9 mouse cellular contexts compared by ENCODE assay signal in the genomic region with DNA sequence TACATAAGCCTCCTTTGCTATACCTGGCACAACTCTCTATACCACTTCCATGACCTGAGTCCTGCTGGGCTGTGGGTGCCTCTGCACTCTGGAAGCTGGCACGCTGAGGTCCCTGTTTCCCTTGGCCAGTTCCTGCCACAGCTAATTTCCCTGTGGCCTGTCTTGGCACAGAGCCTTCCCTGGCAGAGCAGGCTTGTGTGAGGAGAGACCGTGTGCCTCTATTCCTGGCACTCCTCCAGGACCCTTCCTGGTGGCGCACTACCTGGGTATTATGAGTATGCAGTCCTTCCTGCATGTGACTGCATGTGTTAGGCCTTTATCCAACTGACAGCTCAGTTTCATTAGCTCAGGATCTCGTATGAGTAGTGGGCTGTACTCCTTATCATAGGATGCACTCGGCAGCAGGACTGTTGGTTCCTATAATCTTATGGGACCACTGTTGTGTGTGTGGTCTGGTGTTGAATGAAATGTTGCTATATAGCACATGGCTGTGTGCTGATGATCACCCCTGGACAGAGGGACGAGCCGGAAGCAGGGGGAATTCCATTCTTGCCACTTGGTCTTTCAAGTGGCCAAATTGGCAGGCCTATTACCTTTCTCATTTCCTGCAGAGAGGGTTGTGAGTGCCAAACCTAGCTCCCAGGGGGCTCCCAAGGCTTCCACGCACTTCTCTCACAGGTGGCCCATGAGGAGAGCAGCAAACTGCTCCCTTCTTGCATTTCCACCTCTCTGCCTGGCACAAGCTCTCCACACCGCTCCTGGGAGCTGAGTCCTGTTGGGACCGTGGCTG. TPM values are rescaled to one million over a fixed set of nuclear protein-coding genes. Genes with fewer than 3 reads are reported as not detected.
DNase-seq lines count a peak whose midpoint lies in the region; ATAC-seq and TF ChIP-seq lines count a peak whose summit lies in the region.
"Had no signal": no experiment of that assay in that cellular context is flagged by ENCODE, and none has a peak within 500 bp of the region (broad histone marks: within the 10 kb centered on the region; RNA-seq: fewer than 3 reads in every experiment).

No protein-coding gene starts in this region.

- TF ChIP-seq POLR2A in cerebellum, adult 2 months (IDR thresholded peaks at IDR 0.05; ENCODE audit: borderline replicate concordance, insufficient read depth, low read length) = no peak
- TF ChIP-seq POLR2A in brain, embryonic 14.5 days (IDR thresholded peaks at IDR 0.05; ENCODE audit: borderline replicate concordance, extremely low read depth, insufficient read depth, insufficient read length, poor library complexity, severe bottlenecking) = no peak

- no peak overlapping the region for H3K27ac ChIP-seq in cerebellum, adult 2 months (ENCODE audit: insufficient read depth, low read length)
- H3K27ac ChIP-seq in kidney, embryonic 16.5 days (ENCODE audit: low read length) = no peak overlapping the region

- WGBS in cerebellum, adult 2 months = 11% methylated on average over 10 of the region's 10 CpGs
- 64% methylated on average over 10 of the region's 10 CpGs for WGBS in kidney, embryonic 16.5 days

- H3K4me1 ChIP-seq in cerebellum, adult 2 months (ENCODE audit: control insufficient read depth, insufficient read depth, low read length) = peaks cover 4% of the 10 kb centered on the region; the same call in 1 of the 2 replicates
- no peaks in the 10 kb centered on the region for H3K4me1 ChIP-seq in kidney, embryonic 16.5 days (ENCODE audit: insufficient read depth, low read length)

- H3K9ac ChIP-seq in kidney, embryonic 16.5 days (replicated peaks; ENCODE audit: low read length) = no peak overlapping the region

- ATAC-seq in kidney, embryonic 16.5 days (ENCODE audit: low FRiP score, low TSS enrichment) = no peak

- no peaks in the 10 kb centered on the region for H3K9me3 ChIP-seq in kidney, embryonic 16.5 days (ENCODE audit: low read length)

- no peak overlapping the region for H3K4me3 ChIP-seq in cerebellum, adult 2 months (replicated peaks; ENCODE audit: insufficient read depth, low read depth, low read length)
- H3K4me3 ChIP-seq in kidney, embryonic 16.5 days (ENCODE audit: low read length) = no peak overlapping the region

- H3K4me2 ChIP-seq in kidney, embryonic 16.5 days (replicated peaks; ENCODE audit: low read depth, low read length) = no peak overlapping the region

- DNase-seq in cerebellum, adult 2 months = peak; percentile 50 to 62
- DNase-seq in cerebellum, adult 11 months = no peak
- DNase-seq in kidney, postnatal 14 days = peak; percentile 28
- DNase-seq in brain, embryonic 14.5 days (ENCODE audit: low read depth) = peak; percentile 70
- DNase-seq in lung, postnatal 25 days (ENCODE audit: low spot score) = peak; percentile 2
- no peak for DNase-seq in thymus, postnatal 25 days
- no peak for DNase-seq in ovary, postnatal 10 days (ENCODE audit: low spot score)
- DNase-seq: right cerebral cortex, postnatal 14 days had no signal

- H3K36me3 ChIP-seq in kidney, embryonic 16.5 days (ENCODE audit: insufficient read depth, low read length) = no peaks in the 10 kb centered on the region

- H3K27me3 ChIP-seq in cerebellum, adult 2 months (ENCODE audit: control insufficient read depth, insufficient read depth, low read length) = no peaks in the 10 kb centered on the region
- H3K27me3 ChIP-seq in kidney, embryonic 16.5 days (ENCODE audit: insufficient read depth, low read length) = peaks cover 9% of the 10 kb centered on the region; the same call in 1 of the 2 replicates

- no peak for TF ChIP-seq CTCF in cerebellum, adult 2 months (IDR thresholded peaks at IDR 0.05; ENCODE audit: borderline replicate concordance, insufficient read depth, low read depth, low read length)
- no peak for TF ChIP-seq CTCF in brain, embryonic 14.5 days (IDR thresholded peaks at IDR 0.05; ENCODE audit: borderline replicate concordance, extremely low read depth, insufficient read depth, insufficient read length)

RNA-seq across cellular contexts. Expression of gene Olfr545, which starts 17.1 kb away (rescaled TPM):
- polyA plus RNA-seq in cerebellum, adult 2 months (2012; rRNA removed) = not detected in 2 replicates
- polyA plus RNA-seq in kidney, embryonic 16.5 days (2015; fragmentation: Nextera tagmentation; extraction: Ambion mirVana) = 0.08 TPM in 1 of 2 replicates, not detected in the other
- polyA plus RNA-seq in brain, embryonic 14.5 days (2012; rRNA removed) = not detected in 2 replicates

RNA-seq across cellular contexts. Expression of gene Olfr547, which starts 18.1 kb away (rescaled TPM):
- not detected in 2 replicates for polyA plus RNA-seq in cerebellum, adult 2 months (2012; rRNA removed)
- not detected in 2 replicates for polyA plus RNA-seq in kidney, embryonic 16.5 days (2015; fragmentation: Nextera tagmentation; extraction: Ambion mirVana)
- not detected in 2 replicates for polyA plus RNA-seq in brain, embryonic 14.5 days (2012; rRNA removed)

RNA-seq across cellular contexts. Expression of gene Olfr548-ps1, which starts 24.2 kb away (rescaled TPM):
- not detected in 2 replicates for polyA plus RNA-seq in cerebellum, adult 2 months (2012; rRNA removed)
- polyA plus RNA-seq in kidney, embryonic 16.5 days (2015; fragmentation: Nextera tagmentation; extraction: Ambion mirVana) = not detected in 2 replicates
- not detected in 2 replicates for polyA plus RNA-seq in brain, embryonic 14.5 days (2012; rRNA removed)

RNA-seq across cellular contexts. Expression of gene Olfr544, which starts 28.3 kb away (rescaled TPM):
- polyA plus RNA-seq in cerebellum, adult 2 months (2012; rRNA removed) = not detected in 2 replicates
- polyA plus RNA-seq in kidney, embryonic 16.5 days (2015; fragmentation: Nextera tagmentation; extraction: Ambion mirVana) = 0.18 TPM in 1 of 2 replicates, not detected in the other
- not detected in 2 replicates for polyA plus RNA-seq in brain, embryonic 14.5 days (2012; rRNA removed)

RNA-seq across cellular contexts. Expression of gene Olfr549, which starts 33.2 kb away (rescaled TPM):
- polyA plus RNA-seq in cerebellum, adult 2 months (2012; rRNA removed) = not detected in 2 replicates
- polyA plus RNA-seq in kidney, embryonic 16.5 days (2015; fragmentation: Nextera tagmentation; extraction: Ambion mirVana) = not detected in 2 replicates
- polyA plus RNA-seq in brain, embryonic 14.5 days (2012; rRNA removed) = not detected in 2 replicates

Comparison
In these comparisons a context has a peak if more than half of its experiments do, and no peak if none do; other contexts are left out.
1. DNase-seq: peak in cerebellum, adult 2 months (2 of 2), kidney, postnatal 14 days (single experiment), brain, embryonic 14.5 days (single experiment) and lung, postnatal 25 days (single experiment); none in cerebellum, adult 11 months (single experiment), thymus, postnatal 25 days (single experiment) and ovary, postnatal 10 days (single experiment).